Mouse (Mus musculus) urinary bladder, postnatal 10 days (tissue): ENCODE data around the gene Pla2g5.

Experiments used
- DNase-seq: peaks from one replicate; pipeline ENCODE4 v3.0.0; 2022; ENCODE audit warnings: low spot score

The Pla2g5 gene

DNA sequence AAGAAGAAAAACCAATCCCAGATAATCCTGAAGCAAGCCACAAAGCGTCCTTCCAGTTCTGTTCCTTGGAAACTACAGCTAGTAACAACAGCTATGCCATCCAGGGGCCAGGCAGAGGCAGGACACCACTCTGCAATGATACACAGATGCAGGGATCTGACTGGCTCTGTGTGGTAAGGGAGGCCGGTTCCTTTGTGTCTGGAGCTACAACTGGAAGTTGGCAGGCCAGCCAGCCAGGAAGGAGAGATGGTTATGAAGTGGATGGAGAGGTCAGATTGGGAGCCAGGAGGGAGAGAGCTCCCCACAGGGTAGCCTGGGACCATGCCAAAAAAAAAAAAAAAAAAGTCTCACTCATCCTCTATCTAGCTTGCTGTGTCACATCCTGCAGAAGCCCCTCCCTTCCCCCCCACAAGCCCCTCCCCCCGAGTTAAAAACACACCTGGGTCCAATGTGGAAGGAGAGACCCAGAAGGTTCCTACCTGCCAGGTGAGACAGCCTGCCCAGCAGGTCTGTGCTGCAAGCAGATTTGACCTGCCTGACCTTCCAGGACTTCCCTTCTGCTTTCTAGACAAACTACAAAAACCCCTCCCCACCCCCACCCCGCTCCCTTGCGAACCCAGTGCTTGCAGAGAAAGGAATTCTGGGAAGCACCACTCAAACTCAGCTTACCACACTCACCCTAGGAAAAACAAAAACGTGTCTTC lies 66.6 kb downstream of the Pla2g5 start:
- no peak for DNase-seq

DNA sequence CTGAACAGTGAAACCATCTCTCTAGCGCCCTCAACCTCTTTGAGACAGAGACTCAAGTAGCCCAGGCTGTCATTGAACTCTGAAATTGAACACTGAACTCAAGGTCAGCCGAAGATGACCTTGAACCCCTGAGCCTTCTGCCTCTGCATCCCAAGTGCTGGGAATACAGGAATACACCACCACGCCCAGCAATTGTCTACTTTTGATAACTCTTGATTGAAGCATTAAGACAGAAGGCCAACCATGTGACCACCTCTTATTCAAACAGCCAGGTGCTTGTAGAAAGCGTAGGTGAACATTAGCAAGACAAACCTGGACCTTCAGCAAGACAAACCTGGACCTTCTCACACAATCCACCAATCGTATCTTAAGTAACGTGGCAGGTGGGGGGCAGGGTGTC lies 68.9 kb downstream of the Pla2g5 start:
- no peak for DNase-seq

DNA sequence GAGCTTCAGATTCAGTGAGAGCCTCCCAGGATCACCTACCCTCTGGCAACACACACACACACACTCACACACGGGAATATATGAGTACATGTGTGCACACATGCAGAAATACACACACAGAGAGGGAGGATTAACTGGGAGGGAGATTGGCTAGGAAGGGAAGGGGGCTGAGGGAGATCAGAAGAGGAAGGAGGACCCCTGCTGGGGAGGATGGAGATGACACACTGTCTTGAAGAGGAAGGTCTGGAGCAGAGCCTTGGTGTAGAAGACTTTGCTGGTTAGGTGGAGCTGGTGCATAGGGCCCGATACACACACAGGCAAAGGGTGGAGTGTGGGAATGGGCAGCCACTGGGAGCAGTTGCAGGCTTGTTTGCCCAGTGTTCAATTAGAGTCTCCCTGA lies 70.0 kb downstream of the Pla2g5 start:
- no peak for DNase-seq

DNA sequence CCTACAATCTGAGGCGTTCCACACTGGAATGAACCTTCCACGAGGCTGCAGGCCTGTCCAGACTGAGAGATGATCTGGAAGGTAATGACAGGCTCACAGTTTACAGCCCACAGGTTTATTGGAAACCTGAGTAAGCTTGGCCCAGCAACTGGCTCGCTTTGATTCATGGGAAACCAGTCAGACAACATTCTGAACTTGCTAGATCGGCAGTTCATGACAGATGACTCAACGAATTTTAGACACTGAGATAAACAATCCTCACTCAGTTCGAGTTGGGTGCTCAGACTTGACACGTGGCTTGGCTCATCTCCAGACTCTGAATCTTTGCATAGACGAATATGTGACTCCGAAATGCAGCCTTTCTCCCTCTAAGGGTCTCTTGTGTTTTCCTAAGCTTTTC lies 70.7 kb downstream of the Pla2g5 start:
- DNase-seq: no peak

DNA sequence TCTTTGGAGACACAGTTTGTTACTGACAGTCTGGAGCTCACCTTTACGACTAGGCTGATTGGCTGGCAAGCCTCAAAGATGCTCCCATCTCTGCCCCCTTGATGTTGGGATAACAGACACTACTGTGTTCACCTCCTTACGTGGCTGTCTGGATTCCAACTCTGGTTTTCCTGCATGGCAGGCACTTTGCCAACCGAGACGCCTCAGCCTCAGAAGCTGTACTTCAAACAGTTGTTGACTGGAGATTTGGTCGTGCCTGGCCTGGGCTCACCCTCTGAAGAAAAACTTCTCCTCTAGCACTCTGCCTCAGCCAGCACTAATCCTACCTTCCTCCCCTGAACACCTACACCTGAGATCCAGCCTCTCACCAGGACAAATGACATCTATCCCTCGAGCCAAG lies 71.8 kb downstream of the Pla2g5 start:
- no peak for DNase-seq

DNA sequence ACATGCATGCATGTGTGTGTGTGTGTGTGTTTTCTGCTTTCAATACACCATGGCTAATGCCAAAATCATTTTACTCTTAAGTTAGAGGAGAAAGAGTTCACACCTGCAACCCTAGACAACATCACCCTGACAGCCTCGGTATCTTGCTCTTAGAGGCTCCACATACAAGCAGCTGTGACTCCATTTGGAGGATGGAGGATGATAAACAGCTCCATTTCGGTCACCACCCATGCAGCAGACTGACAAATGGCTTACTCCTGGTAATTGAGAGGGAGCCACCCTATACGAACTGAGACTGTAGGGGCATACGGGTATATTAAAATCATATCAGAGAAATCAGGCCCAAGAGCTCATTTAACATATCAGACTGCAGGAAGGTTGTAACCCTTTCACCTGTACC lies 74.9 kb downstream of the Pla2g5 start:
- no peak for DNase-seq

DNA sequence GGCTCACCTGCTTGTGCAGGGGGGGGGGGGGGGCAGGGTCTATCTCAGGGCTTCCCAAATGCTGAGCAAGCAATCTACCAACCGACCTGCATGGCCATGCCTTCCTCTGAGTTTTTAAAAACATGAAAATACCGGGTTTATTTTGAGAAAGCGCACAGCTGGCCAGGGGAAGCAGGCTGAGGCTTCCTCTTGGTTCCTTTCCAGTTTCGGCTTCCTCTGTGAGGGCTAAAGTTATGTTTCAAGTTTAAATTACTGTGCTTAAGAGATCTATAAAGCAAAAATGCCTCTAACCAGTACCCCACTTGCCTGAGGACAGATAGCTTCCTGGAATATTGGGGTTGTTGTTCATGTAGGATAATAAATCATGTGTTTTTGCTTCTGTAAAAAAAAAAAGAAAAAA lies 77.1 kb downstream of the Pla2g5 start:
- DNase-seq: no peak

DNA sequence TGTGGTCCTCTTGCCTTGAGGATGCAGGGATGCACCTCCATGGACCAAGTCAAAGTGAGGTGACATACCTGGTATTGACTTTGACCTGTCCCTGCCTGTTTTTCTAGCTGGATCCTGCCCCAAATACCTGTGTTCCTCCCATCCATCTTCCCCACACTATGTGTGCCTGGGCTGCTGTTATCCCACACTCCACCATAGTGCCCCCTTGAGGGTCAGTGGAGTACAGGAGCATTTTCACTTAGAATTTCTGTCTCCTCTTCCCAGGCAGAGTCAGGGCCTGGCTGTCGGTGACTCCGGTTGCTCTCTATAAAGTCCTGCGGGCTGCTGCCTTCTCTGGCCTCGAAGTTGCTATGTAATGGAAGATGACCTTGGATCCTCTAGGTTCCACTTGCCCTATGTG lies 77.6 kb downstream of the Pla2g5 start:
- DNase-seq: no peak

DNA sequence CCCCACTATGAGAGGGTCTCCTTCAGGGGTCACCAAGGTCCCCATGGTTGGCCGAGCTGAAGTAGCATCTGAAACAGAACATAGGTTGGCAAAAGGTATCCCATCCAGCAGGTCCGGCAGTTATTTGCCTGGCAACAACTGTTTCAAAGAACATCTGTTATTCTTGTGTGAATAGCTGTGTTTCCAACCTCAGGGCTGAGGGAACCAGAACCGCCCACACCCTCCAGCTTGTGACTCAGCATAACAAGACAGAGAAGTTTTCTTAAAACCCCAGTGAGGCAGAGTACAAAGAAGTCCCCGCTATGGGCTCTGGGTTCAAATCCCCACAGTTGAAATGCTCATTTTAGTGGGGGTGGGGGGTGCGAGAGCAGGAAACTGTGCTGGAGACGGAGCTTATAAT lies 81.2 kb downstream of the Pla2g5 start:
- DNase-seq: no peak

DNA sequence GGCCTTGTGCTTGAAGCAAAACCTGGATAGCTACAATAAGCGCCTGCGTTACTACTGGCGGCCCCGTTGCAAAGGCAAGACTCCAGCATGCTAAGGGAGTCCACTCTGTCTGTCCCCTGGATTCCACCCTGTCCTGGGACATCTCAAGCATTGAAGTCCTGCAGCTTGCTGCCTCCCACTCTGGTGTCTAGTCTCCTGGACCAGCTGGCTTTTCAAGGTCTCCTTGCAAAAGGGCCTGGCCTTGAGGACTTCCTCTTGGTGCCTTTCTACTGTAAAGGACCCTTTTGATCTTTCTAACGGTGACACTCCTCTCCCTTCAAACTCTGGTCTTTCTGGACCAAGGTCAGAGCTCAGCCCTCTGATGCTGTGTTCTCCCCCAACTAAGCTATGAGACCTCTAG lies 83.0 kb downstream of the Pla2g5 start:
- DNase-seq: no peak

DNA sequence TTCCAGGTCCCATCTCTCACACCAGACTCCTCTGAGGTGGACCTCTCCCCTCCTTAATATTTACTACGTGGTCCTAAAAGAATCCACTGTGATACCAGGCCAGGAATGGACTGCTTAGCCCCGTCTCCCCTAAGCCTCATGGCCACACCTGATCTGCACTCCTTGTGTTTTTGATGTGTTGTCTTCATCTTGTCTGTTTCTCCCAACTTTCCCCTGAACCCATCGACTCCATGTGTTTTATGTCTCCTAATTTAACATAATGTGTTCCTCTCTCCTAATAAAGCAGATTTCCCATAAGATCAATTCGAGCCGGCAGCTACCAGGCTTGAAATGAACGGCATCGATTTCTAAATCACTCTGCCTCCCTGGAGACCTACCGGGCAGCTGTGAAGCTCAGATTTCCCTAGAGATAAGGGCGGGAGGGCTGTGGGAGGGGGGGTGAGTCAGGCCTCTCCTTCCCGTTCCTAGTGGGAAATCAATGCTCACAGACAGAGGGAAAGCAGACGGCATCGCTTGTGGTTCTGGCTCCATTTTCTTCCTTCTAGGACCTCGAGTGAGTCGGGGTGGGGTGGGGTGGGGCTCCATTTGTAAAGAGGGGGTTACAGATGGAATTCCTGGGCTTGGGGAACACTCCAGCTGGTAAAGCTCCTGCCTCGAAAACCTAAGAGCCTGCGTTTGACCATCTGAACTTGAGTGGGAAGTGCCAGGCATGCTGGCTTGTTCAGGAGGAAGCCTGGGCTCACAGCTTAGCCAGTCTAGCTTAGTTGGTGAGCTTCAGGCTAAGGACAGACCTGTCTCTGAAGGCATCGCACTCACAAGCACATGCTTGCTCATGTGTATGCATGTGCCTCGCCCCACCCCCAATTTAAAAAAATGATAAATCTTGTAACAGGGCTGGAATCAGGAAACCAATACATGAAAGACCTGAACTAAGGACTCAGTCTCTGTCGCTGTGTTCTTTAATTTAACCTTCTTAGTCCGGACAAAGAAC lies 85.6 kb downstream of the Pla2g5 start:
- DNase-seq: no peak

DNA sequence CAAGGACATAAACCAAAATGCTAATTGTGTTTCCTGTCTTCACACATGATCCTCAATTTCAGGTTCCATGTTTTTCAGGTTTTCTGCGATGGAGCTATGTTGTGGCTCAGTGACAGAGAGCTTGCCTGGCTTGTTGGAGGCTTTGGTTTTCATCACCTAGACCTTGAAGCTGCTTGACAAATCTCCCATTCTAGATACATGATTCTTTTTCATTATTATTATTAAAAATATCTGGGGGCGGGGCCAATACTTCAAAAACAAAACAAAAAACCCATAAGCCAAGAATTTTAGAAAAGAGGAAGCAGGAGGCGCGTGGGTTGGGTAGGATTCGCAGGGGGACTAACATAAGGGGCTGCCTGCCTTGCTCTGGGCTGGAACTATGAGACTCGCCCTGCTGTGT lies 87.8 kb downstream of the Pla2g5 start, which contains the start of gene Pla2g2d:
Gene Pla2g2d, plus strand, starts transcription at position 301 of the 400 bp plus-strand sequence.
- no peak for DNase-seq

DNA sequence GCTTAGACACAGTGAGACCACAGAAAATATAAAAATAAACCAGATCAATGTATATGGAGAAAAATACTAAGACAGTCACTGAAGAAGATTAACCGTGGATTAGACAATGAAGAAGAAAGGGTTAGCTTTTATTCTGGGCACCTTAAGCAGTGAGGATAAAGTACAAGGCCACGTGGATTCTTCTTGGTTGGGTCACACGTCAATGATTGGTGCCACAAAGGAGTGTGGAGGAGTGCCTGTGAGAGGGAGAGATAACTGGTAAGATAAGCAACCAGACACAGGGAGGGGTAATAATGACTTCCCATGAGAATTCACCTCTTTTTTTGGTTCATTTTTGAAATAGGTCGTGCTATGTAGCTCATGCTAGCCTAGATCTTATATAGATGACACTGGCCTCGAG lies 90.9 kb downstream of the Pla2g5 start:
- no peak for DNase-seq

DNA sequence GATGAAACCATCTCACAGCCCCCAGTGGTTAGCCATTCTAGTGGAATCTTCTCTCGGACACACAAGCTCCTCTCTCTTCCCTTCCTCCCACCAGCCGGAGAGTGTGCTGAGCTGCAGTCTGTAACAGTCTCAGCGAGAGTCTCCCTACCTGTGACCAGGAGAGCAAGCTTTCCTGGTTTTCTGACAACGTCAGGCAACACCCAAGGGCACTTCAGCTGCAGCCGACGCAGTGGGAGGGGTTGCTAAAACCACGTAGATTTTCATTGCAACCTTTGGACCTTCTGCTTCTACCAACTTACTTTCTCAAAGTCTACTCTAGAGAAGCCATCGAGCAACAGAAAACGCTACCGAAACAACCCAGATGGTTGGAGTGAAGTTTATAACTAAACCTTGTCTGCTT lies 91.3 kb downstream of the Pla2g5 start:
- DNase-seq: no peak

DNA sequence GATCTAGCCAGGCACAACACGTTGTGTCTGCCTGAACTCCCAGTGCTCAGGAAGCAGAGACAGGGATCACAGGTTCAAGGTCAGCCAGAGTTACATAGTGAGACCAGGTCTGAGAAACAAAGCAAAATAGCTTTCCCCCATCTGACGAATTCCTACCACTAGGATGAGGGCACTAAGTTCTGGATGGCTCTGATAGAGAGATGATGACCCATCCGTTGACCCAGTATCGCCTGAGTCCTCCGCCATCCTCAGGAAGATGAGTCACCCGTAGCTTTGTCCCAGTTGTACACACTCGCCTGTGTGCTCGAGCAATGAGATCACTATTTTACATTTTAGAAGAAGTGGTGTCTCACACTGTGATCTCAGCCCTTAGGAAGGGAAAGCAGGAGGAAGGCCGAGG lies 101.0 kb downstream of the Pla2g5 start:
- no peak for DNase-seq

DNA sequence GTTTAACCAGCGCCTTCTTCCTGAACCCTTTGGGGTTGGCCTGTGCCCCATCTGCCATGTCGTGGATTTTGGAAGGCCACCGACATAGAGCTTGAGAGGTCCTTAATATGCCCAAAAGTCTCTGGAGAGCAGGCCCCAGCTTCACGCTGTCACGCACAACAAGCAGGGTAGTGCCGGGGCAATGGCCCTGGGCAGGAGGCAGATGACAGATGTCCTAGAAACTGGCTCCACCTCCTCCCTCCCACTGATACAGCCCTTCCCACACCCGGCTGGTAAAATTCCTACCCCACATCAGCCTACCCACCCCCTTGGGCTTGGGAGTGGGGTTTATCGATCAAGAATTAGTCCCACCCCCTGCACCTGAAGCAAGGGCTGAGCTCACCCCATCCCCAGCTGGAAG lies 105.9 kb downstream of the Pla2g5 start, which contains the start of gene Pla2g2f:
Gene Pla2g2f, minus strand, starts transcription at position 211 of the 400 bp plus-strand sequence.
- no peak for DNase-seq

DNA sequence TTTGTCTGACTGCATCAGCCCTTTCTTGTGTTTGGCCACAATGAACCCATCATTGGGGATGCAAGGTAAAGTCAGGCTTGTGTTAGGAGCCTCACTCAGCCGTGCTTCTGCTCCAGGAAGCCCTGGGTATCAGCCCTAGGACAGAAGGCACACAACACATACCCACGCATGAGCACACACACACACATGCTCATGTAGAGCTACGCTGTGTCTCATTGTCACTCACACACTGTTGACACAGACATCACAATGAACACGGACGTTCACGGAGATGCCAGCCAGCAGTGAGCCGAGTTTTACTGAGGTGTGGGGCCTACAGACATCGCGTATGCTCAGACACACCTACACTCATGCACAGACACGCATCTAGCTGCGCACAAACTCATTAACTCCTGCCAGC lies 107.3 kb downstream of the Pla2g5 start:
- no peak for DNase-seq

DNA sequence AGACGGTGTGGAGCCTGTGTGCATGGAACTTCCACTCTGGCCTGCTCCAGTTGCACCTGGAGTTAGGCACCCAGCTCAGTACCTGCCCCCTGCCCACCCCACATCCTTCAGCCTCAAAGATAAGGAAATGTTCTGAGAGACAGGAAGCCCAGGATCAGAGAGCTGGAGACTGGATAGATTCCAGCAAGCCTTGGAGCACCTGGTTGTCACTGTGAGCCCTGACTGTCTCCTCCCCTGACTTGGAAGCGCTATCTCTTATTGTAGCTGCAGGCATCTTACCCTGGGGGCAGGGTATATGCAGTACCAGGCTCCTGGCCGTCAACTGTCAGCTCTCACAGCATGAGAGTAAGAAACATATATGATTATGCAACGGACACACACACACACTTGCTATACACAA lies 107.8 kb downstream of the Pla2g5 start:
- no peak for DNase-seq

DNA sequence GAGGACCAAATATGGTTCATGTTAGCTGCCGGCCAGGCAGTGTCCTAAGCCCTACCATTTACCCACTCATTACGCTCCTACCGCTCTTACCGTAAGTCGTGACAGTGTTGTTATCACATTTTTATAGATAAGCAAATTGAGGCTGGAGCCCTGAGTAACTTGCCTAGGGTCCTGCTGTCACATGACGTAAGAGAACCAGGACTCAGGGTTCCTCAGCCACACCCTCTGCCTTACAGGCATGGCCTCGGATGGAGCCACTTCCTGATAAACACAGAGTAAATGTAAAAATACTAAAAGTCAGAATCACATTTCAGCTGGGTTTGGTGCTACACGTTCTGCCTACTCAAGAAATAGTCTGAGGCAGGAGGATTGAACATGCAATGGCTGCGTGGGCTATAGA lies 108.8 kb downstream of the Pla2g5 start:
- DNase-seq: no peak

DNA sequence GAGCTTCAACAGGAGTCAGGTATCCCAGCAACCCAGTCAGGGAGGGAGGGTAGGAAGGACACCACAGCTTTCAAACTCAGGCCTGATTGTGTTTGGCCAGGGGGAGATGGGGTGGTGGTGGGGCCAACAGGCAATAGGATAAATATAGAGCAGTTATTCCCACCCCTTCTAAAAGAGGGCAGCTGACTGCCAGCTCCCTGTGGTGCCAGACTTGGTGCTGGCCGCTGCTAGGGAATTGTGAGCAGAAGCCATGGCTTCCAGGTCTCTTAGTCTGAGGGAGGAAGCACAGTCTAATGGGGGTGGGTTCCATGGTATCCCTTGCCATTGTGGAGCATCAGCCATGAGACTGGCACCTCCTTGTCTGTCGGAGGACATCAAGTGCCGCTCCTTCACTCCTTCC lies 109.7 kb downstream of the Pla2g5 start:
- DNase-seq: no peak

DNA sequence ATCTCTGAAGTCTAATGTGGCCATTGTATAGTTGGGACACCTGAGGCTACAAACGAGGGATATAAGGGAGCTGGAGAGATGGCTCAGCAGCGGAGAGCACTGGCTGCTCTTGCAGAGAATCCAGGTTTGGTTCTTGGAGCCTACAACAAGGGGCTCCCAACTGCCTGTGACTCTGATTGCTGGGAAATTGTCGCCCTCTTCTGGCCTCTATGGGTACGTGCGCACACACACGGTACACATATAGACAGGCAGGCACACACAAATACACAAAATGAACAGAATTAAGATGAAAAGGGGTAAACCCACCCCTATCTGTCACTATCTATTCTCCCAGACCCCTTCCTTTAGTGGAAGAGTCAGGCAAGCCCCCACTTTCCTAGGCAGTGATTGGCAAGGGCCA lies 110.7 kb downstream of the Pla2g5 start:
- DNase-seq: no peak
